Mouse (Mus musculus) adrenal gland, adult 18-20 months (tissue): ENCODE data around the gene Eaf1. TPM values are rescaled to one million over a fixed set of nuclear protein-coding genes. Genes with fewer than 3 reads are reported as not detected.
A peak's percentile ranks its signal among the peaks of the same experiment; 100 is the strongest.
"Not testable (repeated sequence)": the region's sequence is repeated elsewhere in the genome, so short reads cannot be mapped to it uniquely, and the experiment has no call there.

Experiments used
- DNase-seq, 2 experiments: peaks; one replicate each; pipeline ENCODE4 v3.0.0; 2021 to 2022; ENCODE audit warnings: low spot score in 2 of 2
- long read RNA-seq, 2 experiments: library from polyadenylated mRNA; stranded (forward); transcript quantifications; one replicate each; pipeline ENCODE4 v2.0.0; 2021
- total RNA-seq, 2 experiments: library from RNA; stranded (reverse); gene quantifications; 1 replicate in 1 of 2; 2 replicates in 1 of 2; pipeline ENCODE4 v1.2.3; 2021

The Eaf1 gene
- 10 to 100 TPM; 52.1 to 60.1 TPM for total RNA-seq
- long read RNA-seq, experiment 1, full-length matches to known transcripts, result 55 of 68 reads
- long read RNA-seq, experiment 1, partial matches to known transcripts, result 11 of 68 reads
- long read RNA-seq, experiment 1, other reads (novel, unspliced or antisense), result 2 of 68 reads
- long read RNA-seq, experiment 2, full-length matches to known transcripts, result 43 of 78 reads
- long read RNA-seq, experiment 2, partial matches to known transcripts, result 31 of 78 reads
- long read RNA-seq, experiment 2, other reads (novel, unspliced or antisense), result 4 of 78 reads

GRCm38 (mm10) chr14:31494349-31494974 lies at the start of gene Eaf1:
Eaf1 (plus strand) TSS chr14:31494399.
- peak in 1 of 2 experiments; percentile 43 for DNase-seq

GRCm38 (mm10) chr14:31448994-31449393 lies 45.2 kb upstream of the Eaf1 start:
- no peak for DNase-seq

- not testable (repeated sequence) for DNase-seq
Observed at GRCm38 (mm10) chr14:31453946-31454345, 40.3 kb upstream of the Eaf1 start.

GRCm38 (mm10) chr14:31454849-31455566 lies 39.2 kb upstream of the Eaf1 start:
- DNase-seq, result no peak

GRCm38 (mm10) chr14:31456064-31456721 lies 38.0 kb upstream of the Eaf1 start:
- no peak for DNase-seq

GRCm38 (mm10) chr14:31458006-31458405 lies 36.2 kb upstream of the Eaf1 start:
- no peak for DNase-seq

GRCm38 (mm10) chr14:31462226-31462625 lies 32.0 kb upstream of the Eaf1 start:
- DNase-seq, result not testable (repeated sequence)

- no peak for DNase-seq
Observed at GRCm38 (mm10) chr14:31462886-31463285, 31.3 kb upstream of the Eaf1 start.

- DNase-seq, result no peak
Observed at GRCm38 (mm10) chr14:31464176-31464575, 30.0 kb upstream of the Eaf1 start.

GRCm38 (mm10) chr14:31469711-31470110 lies 24.5 kb upstream of the Eaf1 start:
- no peak for DNase-seq

- peak; percentile 41 to 53 for DNase-seq
Observed at GRCm38 (mm10) chr14:31472451-31473061, 21.6 kb upstream of the Eaf1 start.

- no peak for DNase-seq
Observed at GRCm38 (mm10) chr14:31473297-31473696, 20.9 kb upstream of the Eaf1 start.

- DNase-seq, result no peak
Observed at GRCm38 (mm10) chr14:31482417-31482816, 11.8 kb upstream of the Eaf1 start.

GRCm38 (mm10) chr14:31486465-31486864 lies 7.7 kb upstream of the Eaf1 start:
- no peak for DNase-seq

GRCm38 (mm10) chr14:31488055-31488454 lies 6.1 kb upstream of the Eaf1 start:
- DNase-seq, result no peak

- no peak for DNase-seq
Observed at GRCm38 (mm10) chr14:31493901-31494300, 298 bp upstream of the Eaf1 start.

- DNase-seq, result peak; percentile 85 to 88
Observed at GRCm38 (mm10) chr14:31494975-31495455, 816 bp downstream of the Eaf1 start, which contains the start of gene Mettl6. Mettl6 (minus strand) TSS chr14:31495040.

GRCm38 (mm10) chr14:31495538-31495937 lies 1.3 kb downstream of the Eaf1 start:
- DNase-seq, result no peak

- peak in 1 of 2 experiments; percentile 24 for DNase-seq
Observed at GRCm38 (mm10) chr14:31496241-31496646, 2.0 kb downstream of the Eaf1 start.

- no peak for DNase-seq
Observed at GRCm38 (mm10) chr14:31499526-31499925, 5.3 kb downstream of the Eaf1 start.

- no peak for DNase-seq
Observed at GRCm38 (mm10) chr14:31503406-31503805, 9.2 kb downstream of the Eaf1 start.
